Mouse (Mus musculus) frontal cortex, adult (tissue): Measurements from ENCODE around the gene Gm20708.
A peak's percentile ranks its signal among the peaks of the same experiment; 100 is the strongest.

Source experiments
- ATAC-seq: cut with Nextera tagmentation; 2 replicates; pipeline ENCODE4 v1.9.2; 2017; ENCODE audit warnings: mild to moderate bottlenecking, moderate library complexity, mixed read lengths; ENCODE audit not compliant: low TSS enrichment

Gene Gm20708

DNA sequence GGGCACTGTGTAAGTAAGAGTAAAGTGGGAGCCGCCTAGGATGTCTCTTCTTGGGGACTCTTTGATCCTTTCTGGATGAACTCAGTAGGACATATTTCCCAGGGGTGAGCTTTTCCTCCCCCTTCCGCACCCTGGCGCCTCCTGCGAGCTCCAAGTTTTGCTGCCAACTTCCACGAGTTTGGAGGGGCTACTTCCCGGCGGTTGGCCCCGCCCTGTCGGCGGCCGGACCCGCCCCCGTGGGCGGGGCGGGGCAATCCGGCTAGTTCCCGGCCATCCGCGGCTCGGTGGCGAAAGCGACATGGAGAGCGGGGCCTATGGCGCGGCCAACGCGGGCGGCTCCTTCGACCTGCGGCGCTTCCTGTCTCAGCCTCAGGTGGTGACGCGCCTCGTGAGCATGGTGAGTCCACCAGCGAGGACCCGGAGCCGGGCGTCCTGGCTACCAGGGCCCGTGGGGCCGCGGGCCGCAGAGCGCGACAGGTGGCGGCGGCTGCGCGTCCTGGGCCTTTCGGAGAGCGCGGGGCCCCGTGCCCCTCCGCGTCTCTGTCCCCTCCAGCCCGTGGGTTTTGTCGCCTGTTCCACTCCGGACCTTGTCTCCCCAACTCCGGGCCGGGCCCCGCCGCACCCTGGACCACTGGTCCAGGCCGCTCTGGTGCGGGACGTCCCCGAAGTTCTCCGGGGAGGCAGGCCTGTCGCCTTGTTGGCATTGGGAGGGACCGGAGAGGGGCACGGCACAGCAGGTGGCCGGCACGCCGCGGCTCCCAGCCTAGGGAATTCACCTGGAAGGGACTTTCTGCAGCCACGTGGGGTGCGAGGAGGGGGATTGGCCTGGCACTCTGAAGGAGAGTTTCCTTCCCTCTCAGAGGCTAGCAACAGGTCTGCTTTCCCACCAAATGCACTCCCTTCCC is at the start of gene Gm20708, which contains the start of gene Syngr2:
Gene Gm20708 (plus strand): TSS at position 262 of the 905 bp plus-strand sequence.
Gene Syngr2 (plus strand): TSS at position 262 of the 905 bp plus-strand sequence.
- no peak for ATAC-seq

DNA sequence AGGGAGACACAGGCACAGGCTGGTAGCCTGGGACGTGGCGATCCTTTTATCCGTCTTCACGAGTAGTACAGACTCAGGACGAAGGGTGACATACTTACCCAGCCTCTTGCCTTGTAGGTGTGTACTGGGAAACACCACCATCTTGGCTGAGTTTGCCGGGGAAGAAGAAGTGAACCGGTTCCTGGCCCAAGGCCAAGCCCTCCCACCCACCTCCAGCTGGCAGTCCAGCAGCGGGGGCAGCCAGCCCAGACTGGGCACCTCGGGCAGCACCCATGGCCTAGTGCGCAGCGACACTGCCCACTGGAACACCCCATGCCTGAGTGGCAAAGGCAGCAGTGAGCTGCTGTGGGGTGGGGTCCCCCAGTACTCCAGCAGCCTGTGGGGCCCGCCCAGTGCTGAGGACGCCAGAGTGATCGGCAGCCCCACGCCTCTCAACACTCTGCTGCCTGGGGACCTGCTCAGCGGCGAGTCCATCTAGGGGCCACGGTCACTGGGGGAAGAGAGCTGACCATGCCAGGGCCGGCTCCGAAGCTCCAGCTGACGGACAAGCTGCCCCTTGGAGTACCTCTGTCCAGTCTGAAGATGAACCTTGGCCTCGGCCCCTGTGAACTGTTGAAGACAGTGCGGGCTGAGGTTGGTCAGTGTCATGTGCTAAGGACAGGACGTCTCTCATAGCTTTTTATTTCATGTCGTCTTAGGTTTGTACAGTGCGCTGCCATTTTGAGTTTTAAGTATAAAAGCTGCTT is 48.9 kb upstream of the Gm20708 start:
- 0 out of 2 replicates have a peak, but pooled peaks have one; percentile 14 for ATAC-seq

DNA sequence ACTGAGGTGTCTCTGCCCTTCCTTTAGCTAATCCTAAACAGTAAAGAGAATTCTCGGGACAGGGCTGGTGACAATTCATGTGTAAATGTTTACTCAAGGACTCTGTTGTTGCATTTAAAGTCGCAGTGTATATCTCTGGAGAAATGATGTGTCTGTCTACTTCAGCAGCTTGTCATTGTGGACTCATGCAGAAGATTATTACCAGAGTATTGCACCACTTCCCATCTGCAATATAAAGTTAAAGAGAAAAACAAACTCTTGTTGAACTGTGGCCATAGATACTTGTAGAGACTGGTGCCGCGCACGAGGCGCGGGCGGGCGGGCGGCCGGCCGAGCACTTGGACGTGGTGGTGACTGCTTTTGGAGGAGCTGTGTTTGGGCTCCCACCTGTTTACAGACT is 47.7 kb upstream of the Gm20708 start:
- ATAC-seq: no peak

DNA sequence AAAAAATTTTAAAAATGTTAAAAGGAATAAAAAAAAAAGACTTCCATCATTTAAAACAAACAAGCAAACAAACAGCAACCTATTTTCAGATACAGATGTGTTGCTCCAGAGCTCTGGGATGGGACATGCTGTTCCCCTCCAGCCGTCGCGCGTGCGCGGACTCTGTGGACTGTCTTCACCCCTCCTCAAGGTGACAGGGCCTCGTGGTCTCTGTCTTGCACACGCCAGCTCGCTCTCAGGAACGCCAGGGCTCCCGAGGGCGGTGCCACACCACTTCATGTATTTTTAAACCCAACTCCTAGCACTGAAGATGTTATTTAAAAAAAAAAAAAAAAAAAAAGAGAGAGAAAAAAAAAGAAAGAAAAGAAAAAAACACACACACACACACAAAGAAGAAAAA is 47.2 kb upstream of the Gm20708 start:
- ATAC-seq: no peak

DNA sequence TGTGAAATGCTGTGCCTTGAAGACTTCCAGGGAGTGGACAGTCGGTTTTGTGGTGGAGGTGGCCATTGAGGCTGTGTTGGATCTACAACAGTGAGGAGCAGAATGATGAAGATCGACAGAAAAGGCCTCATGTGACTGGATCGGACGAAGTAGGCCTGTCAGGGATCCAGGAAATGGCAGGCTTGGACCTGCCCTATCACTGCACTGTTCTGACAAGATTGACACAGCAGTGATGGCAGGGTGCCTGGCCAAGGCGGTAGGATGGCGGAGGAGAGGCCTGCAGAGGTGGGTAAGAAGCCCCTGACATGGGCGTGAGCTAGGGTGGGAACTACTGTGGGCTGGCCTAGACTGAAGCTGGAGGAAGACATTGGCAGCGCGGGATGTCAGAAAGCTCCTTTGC is 45.1 kb upstream of the Gm20708 start:
- no peak for ATAC-seq

DNA sequence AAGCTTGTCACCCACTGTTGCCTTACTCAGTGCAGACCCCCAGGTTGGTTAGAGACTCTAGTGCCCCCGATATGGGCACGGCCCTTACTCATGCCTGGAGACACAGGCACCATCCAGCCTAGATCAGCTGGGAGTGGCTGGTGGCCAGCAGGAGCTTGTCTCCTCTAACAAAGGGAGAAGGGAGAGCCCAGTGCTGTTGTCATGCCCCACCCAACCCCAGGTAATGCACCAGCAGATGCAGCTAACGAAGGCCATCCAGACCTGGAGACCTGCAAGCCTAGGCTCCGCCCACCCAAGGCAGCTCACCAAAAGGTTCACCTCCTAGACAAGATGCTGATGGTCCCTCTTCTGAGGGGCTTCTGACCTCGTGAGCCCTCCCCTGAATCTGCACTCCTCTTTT is 44.1 kb upstream of the Gm20708 start:
- ATAC-seq: no peak

DNA sequence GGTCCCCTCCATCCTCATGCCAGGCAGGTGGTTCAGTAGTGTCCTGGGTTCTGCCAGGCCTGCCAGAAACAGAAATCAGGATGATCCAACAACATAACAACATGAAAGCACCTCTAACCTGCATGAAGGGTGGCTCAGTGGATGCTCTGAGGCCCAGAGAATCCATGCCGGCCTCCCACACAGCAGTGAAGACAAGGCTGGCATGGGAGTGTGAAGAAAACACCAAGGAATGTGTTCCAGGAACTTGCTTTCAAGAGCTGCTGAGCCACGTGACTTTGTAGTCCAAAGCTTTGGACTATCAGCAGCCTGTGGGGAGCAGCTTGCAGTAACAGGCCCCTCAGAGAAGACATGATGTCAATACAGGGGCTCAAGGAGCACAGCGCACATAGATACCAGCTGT is 43.2 kb upstream of the Gm20708 start:
- ATAC-seq: peak; percentile 47

DNA sequence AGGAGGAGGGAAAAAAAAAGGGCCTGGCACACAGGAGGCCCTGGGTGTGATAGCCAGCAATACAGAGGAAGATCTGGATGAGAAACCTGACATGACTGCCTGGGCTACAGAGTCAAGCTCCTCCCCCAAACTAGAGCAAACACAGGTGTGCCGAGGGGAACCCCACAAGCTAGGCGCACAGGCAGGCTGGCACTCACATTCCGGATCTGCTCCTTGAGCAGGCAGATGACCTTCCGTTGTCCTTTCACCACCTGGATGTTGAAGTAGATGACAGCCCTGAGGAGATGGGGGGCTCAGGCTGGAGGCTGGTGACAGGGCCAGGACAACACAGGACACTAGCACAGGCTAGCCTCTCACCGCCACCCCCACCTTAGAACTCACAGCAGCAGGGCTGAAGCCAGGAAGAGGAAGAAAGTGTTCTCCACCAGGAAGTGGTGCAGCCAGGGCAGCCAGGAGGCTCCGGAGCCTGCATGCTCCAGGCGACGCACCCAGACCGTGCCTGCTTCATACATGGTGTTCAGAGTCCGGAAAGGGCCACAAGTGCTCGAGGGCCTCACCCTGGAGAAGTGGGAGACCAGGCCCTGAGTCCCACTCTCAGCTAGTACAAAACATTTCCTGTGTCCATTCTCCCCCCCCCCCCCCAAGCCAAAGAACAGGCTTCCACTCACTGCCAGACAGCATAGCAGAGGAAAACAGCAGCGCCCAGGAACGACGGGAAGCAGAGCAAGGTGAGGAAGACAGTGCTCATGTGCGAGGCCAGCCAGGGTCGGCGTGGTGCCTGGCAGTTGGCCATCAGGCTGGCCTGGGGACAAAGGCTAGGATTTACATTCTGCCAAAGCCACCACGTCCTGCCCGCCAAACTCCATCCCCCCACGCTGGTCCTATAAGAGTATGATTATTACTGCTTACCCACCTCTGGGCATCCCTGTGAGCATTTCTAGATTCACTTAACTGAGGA is 40.5 kb upstream of the Gm20708 start:
- ATAC-seq: no peak

DNA sequence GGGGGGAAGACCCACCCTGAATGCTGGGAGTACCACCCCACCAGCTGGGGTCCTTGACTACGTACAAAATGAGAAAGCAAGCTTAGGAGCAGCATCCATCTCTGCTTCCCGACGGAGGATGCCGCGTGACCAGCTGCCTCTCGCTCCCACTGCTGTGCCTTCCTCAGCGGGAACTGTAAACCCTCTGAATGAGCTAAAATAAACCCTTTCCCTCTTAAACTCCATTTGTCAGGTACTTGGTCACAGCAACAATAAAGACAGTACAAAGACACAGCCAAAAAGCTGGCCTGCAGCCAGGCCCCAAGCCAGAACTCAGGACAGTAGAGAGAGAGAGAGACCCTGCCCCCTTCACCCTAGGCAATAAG is 39.8 kb upstream of the Gm20708 start:
- ATAC-seq: no peak

DNA sequence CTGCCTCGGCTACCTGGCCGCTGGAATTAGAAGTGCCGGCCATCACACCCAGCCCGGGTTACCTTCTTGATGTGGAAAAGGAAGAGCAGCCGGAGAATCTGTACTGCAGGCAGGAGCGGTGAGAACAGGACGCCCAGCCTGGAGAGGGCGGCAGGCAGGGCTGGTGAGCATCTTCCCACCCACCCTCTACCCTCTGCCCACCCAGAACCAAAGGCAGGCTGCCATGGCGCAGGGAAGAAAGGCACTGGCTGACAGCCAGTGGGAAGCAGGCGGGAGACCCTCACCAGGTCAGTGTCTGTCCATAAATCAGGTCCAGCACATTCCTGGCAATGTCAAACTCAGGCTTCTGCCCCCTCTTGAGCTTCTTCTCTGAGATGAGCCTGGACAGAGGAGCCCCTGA is 39.1 kb upstream of the Gm20708 start:
- ATAC-seq: no peak

DNA sequence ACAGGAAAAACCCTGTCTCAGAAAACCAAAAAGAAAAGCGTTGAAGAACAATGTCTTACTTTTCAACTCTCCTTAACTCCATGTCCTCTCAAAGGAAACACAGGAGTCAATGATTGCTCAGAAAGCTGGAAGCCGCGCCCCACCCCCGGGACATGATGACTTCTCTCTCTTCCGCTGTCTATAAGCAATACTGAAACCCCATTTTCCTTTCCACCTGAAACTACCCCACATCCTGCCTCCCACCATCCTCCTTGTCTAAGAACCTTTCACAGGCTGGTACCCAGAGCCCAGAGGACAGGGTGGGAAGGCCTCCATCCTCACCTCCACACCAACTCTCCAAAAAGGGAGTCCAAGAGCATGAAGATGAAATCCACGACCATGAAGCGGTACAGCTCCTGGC is 37.1 kb upstream of the Gm20708 start:
- no peak for ATAC-seq

DNA sequence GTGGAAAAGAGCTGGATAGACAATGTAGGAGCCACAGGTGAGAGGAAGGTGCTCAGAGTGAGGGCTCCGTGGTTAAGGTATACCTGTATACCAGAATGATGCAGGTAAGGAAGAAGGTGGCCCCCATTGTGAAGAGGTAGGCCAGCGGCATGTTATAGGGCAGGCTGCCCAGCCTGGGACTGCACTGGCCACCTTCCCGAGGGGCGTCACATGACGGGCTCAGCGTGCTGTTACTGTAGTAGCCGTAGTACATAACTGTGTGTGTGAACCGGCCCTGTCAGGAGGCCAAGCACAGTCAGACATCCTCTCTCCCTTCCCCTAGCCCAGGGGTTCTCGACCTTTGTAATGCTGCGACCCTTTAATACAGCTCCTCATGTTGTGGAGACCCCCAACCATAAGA is 34.5 kb upstream of the Gm20708 start:
- no peak for ATAC-seq

DNA sequence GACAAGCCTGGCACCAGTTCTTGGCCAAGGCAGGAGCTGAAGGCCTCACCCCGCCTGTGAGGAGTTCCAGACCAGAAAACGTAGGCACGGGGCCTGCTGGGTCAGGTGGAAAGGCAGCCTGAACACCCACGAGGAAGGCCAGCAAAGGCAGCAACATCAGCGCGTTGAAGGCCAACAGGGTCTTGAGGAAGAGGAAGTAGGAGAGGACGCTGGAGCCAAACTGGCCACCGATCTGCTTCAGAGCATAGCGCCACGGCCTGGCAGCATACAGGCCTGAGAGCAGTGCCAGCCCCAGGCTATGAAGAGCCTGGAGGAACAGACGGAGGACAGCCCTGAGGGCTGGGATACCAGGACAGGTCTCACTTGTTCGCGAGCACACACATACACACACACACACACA is 33.9 kb upstream of the Gm20708 start:
- no peak for ATAC-seq

DNA sequence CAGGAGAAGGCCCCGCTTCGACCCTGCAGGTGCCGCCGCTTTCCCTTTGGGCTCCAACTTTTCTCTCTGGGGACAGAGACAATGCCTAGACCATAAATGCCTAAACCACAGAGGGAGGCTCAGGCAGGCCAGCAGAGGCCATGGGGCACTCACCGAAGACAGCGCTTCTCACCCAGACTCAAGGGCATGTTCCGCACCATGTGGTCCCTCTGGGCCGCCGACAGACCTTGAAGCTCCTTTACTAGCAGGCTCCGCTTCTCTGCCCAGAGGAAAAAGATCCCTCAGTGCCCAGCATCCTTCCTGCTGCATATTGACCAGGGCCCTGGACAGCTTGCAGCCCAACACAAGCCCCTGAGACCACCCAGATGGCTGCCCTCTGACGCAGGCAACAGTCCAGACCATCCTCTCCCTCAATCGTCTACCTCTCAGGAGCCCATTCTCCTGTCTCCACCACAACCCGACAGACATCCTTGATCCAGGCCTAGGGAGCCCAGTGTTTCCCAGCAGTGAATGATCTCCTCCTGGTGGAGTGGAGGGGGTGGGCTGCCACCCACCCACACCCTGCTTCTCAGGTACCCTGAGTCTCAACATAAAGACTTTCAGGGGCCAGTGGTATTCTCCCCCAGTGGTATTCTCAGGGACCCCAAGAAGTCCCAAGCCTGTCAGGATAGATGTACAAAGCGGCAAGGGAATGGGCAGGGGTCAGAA is 33.2 kb upstream of the Gm20708 start:
- ATAC-seq: no peak

DNA sequence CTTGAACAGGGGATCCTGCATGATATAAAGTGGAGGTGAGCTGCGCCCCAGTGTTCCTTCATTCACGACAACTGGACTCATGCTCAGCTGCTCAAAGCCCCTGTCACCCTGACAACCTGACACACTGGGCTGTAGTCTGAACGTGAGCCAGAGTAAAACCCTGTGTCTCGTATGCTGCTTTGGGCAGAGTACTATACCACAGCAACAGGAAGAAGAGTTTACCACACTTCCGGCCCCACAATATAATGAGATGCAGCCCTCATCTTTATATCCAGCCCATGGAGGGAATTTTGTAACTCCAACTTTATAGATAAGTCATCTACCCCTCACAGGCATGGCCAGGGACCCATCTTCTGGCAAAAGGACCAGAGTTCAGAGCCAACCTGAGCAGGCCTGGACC is 32.4 kb upstream of the Gm20708 start:
- ATAC-seq: no peak

DNA sequence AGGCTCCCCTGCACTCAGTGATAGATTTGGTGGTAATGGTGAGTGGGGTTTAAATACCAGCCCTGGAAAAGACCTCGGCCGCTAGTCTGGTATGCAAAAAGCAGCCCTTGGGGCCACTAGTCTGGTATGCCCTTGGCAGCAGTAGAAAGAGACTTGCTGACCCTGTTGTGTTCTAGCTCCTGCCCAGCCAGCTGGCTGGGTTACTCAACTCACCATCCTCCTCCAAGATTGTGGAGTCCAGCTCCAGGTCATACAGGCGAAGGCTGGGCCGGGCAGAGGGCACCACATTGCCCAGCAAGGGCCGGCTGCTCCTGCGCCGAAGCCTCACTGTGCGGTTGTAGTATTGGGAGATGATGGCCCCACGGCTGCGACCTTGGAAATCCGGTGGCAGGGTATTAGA is 31.4 kb upstream of the Gm20708 start:
- ATAC-seq: no peak

DNA sequence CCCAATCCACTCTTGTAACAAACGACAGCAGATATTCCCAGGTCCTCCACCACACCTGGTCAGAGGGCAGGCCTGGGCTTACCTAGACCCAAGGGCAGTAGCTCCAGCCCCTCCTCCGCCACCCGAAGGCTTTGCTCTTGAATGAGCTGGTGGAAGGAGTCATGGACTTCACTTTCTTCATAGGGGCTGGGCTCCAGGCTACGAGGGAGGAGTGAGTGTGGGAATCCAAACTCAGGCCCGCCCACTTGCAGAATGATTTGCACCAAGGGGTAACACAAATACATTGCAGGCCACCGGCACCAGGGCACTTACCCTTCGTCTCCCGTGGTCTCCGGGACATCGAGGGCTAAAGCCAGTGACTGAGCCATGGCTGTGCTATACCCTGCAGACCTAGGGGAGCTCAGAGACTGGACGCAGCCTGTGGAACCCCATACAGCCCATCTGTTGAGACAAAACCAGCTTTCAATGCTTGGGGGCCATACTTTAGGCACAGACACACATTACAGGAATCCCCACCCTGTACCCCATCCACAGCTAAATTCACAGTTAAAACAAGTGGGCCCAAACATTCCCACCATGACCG is 30.5 kb upstream of the Gm20708 start:
- no peak for ATAC-seq

DNA sequence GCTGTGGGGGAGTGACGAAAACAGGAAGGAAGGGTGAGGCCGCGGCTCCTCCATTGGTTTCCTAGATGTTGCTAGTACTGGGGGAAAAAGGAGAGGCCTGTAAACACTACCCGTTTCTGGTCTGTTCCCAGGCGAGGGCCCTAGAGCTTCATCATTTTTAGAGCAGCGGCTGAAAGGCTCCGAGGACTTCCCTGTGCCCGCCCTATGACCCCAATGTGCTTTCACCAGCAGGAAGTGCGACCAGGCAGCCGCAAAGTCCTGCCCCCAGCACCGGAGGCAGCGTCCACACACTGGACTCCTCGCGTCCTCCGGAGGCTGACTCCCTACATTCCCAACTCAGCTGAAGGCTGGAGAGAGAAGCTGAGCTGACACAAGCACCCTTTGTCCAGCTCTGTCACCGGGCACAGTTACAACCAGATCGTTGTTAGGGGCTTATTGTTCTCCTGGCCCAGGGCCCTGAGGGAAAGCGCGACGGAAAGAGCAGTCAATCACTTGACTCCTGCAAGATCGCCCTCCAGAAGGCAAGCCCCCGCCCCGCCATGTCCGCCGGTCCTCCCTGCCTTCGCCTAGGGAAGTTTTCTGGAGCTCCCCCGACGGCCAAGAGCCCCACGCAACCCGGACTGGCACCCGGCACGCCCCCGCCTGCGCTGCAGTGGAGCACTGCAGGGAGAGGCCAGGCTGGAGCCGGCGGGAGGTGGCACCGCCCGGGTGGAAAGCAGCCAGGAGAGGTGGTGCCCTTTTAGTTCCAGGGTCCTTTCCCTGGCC is 29.9 kb upstream of the Gm20708 start:
- ATAC-seq: peak; percentile 53; the same call in 1 of the 2 replicates

DNA sequence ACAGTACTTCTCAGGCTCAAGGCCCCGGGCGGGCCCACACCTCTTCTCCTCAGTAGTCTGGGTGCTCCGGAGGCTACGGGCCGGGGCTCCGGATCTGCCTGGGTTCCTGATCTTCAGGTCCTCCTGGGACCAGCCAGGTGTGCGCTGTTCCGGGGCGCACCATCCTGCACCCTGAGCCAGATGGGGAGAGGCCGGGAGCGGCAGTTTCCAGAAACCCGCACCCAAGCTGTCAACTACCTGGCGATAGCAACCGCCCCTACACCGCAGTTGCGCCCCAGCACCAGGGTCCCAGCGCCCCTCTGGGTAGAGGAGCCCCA is 29.3 kb upstream of the Gm20708 start:
- ATAC-seq: no peak

DNA sequence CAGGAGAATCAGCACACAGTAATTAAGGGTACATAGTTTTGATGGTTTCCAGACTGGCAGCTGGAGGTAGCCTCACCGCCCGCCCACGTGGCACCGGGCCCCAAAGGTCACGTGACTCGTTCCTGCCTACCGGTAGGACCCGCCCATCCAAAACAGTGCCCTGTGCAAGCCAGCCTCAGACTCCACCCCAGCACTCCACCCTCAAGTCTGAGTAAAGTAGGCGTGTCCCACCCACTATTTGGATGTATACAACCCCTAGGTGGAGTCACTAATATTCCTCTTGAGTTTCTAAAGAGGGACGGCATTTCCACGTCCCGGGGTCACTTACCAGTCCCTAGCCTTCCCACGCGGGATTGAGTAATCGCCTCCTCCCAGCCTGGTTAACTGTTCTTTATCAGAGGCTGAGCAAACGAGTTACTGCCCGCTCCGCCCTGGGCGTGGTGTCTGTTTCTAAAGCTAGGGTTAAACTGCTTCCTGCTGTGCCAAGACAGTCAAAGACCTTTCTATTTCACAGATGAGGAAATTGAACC is 28.8 kb upstream of the Gm20708 start:
- no peak for ATAC-seq
